Mouse (Mus musculus): ENCODE data around the gene Commd4.

The Commd4 gene

DNA sequence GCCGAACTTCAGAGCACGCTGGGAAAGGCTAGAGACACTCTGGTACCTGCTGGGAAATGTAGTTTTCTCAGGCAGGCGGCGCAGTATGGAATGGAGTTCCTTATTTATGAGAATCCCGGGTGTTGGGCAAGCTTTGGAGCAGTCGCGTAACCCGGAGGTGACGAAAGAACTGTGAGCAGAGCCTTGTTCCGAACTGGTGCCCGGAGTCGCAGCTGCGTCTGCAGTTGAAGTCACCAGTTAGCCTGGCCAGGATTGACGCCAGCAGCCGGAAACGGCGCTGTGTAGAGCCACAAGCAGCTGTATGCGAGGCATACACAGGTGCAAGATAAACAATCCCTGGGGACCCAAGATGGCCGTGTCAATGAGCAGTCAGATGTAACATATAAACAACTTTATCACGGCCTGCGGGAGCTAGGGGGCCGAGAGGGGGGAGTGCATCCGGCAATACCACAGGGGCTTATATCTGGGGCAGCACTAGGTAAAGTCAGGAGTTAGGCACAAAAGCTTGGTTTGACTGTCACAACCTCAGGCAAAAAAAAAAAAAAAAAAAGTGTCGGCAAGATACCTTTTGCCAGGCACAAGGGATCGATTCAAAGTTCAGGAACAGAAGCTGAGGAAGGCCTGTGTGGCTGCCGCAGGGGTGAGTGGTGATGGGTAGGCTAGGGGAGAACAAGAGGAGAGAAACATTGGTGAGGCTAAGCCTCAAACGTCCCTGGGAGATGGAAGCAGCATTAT is 9.8 kb downstream of the Commd4 start, which contains the start of gene Neil1:
Gene Neil1, minus strand, starts transcription at position 162 of the 735 bp plus-strand sequence.
- POLR2A ChIA-PET, result interaction anchor here (0.5 to 10.1 kb wide), 46 partner anchors 9 to 1724 kb away, joined by 3 to 165 read pairs (median 4); partner anchors contain the start of genes Commd4 (in 4 of the 4), Man2c1 (in 3 of the 4), Rpp25 (in 2 of the 4) and Sin3a (in 2 of the 4)
- CTCF ChIA-PET, result interaction anchor here (0.6 to 2.3 kb wide), 12 partner anchors 13 to 499 kb away, joined by 3 to 10 read pairs (median 3); partner anchors contain the start of gene Man2c1 (in 1 of the 4)

GRCm38 (mm10) chr9:57147205-57148143 is 10.7 kb downstream of the Commd4 start:
- CTCF ChIA-PET, result interaction anchor here (0.5 to 2.3 kb wide), 9 partner anchors 16 to 389 kb away, joined by 3 to 10 read pairs (median 5); partner anchors contain the start of gene Man2c1 (in 1 of the 4)
- POLR2A ChIA-PET, result interaction anchor here (0.6 to 10.1 kb wide), 42 partner anchors 8 to 356 kb away, joined by 3 to 165 read pairs (median 4); partner anchors contain the start of genes Commd4 (in 4 of the 4), Man2c1 (in 3 of the 4), Rpp25 (in 2 of the 4) and Sin3a (in 2 of the 4)

DNA sequence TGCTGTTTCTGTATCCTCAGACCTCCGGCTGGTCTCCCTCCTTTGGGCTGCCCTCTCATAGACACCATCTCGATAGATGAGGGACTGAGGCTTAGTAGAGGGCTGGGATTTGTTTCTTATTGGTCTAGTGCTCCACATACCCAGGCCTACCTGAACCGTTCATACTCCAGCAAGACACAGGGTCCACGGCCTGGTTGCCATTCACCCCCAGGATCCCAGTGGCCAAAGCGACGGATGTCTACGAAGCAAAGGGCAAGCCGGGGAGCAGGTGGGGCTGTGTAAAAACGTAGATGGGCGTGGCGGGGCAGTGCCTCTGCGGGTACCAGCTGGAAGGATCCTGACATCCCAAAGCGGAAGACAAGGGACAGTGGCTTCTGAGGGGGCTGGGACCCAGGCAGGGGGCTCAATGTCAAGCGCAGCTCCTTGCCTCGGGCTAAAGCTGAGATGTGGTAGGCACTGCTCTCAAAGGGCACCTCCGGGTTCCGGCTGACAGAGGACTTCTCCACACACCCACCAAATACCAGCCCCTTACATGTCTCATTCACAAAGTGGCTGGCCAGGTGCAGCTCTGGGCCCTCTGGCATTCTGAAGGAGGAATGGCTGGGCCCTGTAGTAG is 11.6 kb downstream of the Commd4 start:
- POLR2A ChIA-PET, result interaction anchor here (0.6 to 10.1 kb wide), 31 partner anchors 8 to 1594 kb away, joined by 3 to 165 read pairs (median 3); partner anchors contain the start of genes Commd4 (in 3 of the 4), Man2c1 (in 3 of the 4), Rpp25 (in 2 of the 4) and Ppcdc (in 1 of the 4)
- CTCF ChIA-PET, result interaction anchor here in 3 of 4 experiments (0.5 to 2.3 kb wide), 4 partner anchors 15 to 88 kb away, joined by 3 to 10 read pairs (median 6); partner anchors contain the start of gene Man2c1 (in 1 of the 3)

- ChIA-PET POLR2A (interaction anchor here in 2 of 4 experiments (1.0 to 10.1 kb wide), 6 partner anchors 8 to 253 kb away, joined by 3 to 165 read pairs (median 8); partner anchors contain the start of gene Man2c1 (in 2 of the 2)), CTCF (interaction anchor here in 1 of 4 experiments (1.0 kb wide), 1 partner anchor 14 kb away, joined by 3 read pairs; the partner anchor contains the start of gene Man2c1)
Measured at GRCm38 (mm10) chr9:57144830-57145229, 13.3 kb downstream of the Commd4 start.

GRCm38 (mm10) chr9:57143212-57143611 is 14.9 kb downstream of the Commd4 start:
- POLR2A ChIA-PET, result interaction anchor here in 2 of 4 experiments (0.7 to 10.1 kb wide), 10 partner anchors 10 to 119 kb away, joined by 3 to 165 read pairs (median 4); partner anchors contain the start of genes Man2c1 (in 2 of the 2), 1700017B05Rik (in 1 of the 2) and Commd4 (in 1 of the 2)
- CTCF ChIA-PET, result interaction anchor here in 2 of 4 experiments (0.6 to 2.4 kb wide), 2 partner anchors 12 to 130 kb away, joined by 3 to 9 read pairs; partner anchors contain the start of gene Man2c1 (in 1 of the 2)

- ChIA-PET CTCF (interaction anchor here in 2 of 4 experiments (0.7 to 2.4 kb wide), 2 partner anchors 11 kb away, joined by 4 to 9 read pairs; partner anchors contain the start of gene Man2c1 (in 1 of the 2)), POLR2A (interaction anchor here (0.7 to 10.1 kb wide), 9 partner anchors 9 to 64 kb away, joined by 3 to 165 read pairs (median 3); partner anchors contain the start of genes Man2c1 (in 3 of the 4) and Commd4 (in 1 of the 4))
Measured at GRCm38 (mm10) chr9:57141417-57142353, 16.4 kb downstream of the Commd4 start.

- POLR2A ChIA-PET, result interaction anchor here in 3 of 4 experiments (0.7 to 4.2 kb wide), 11 partner anchors 8 to 188 kb away, joined by 3 to 38 read pairs (median 5); partner anchors contain the start of genes Neil1 (in 2 of the 3) and Man2c1 (in 1 of the 3)
- CTCF ChIA-PET, result interaction anchor here in 3 of 4 experiments (0.6 to 1.4 kb wide), 4 partner anchors 8 to 560 kb away, joined by 3 to 6 read pairs (median 4); no protein-coding TSS in a partner anchor
Measured at GRCm38 (mm10) chr9:57139571-57139970, 18.6 kb downstream of the Commd4 start.

DNA sequence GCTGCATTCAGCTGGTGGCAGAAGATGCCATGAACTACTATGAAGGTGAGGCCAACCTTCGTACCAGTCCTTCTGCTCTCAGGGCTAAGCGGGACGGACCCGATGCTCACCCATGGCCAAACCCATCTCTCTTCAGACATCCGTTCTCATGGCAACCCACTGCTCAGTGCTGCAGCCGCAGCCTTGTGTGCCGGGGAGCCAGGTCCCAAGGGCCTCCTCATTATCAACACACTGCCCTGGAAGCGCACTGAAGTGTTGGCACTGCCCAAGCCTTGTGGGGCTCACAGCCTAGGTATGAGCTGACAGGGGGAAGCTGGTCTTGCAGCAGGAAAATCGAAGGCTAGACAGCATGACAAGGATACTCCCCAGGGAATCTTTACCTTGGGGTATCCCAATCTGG is 19.0 kb downstream of the Commd4 start:
- ChIA-PET POLR2A (interaction anchor here in 3 of 4 experiments (0.7 to 4.2 kb wide), 13 partner anchors 8 to 201 kb away, joined by 3 to 38 read pairs (median 4); partner anchors contain the start of genes Neil1 (in 2 of the 3) and Man2c1 (in 1 of the 3)), CTCF (interaction anchor here in 2 of 4 experiments (0.6 to 1.4 kb wide), 3 partner anchors 8 to 561 kb away, joined by 3 to 6 read pairs (median 5); no protein-coding TSS in a partner anchor)

GRCm38 (mm10) chr9:57138507-57138906 is 19.6 kb downstream of the Commd4 start:
- CTCF ChIA-PET, result interaction anchor here in 2 of 4 experiments (0.6 to 0.8 kb wide), 2 partner anchors 74 to 183 kb away, joined by 3 read pairs; no protein-coding TSS in a partner anchor
- POLR2A ChIA-PET, result interaction anchor here (0.7 to 4.2 kb wide), 12 partner anchors 8 to 201 kb away, joined by 3 to 38 read pairs (median 3); partner anchors contain the start of genes Neil1 (in 2 of the 4) and Man2c1 (in 1 of the 4)

DNA sequence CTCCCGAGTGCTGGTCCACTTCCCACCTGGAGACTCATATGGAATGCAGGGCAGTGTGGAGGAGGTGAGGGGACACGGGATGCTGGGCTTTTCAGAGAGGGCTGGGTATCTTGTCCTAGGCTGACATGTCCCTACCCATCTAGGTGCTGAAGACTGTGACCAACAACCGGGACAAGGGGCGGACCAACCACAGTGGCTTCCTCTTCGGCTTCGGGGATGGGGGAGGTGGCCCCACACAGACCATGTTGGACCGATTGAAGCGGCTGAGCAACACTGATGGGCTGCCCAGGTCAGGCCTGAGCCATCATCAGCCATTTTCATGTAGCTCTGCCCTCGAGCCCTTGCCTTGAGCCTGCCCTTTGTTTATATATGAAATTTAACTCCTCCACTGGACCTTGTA is 20.4 kb downstream of the Commd4 start:
- POLR2A ChIA-PET, result interaction anchor here in 3 of 4 experiments (1.0 to 4.2 kb wide), 6 partner anchors 10 to 26 kb away, joined by 3 to 38 read pairs (median 3); partner anchors contain the start of gene Neil1 (in 2 of the 3)
- CTCF ChIA-PET, result interaction anchor here in 2 of 4 experiments (0.6 to 0.8 kb wide), 2 partner anchors 75 to 246 kb away, joined by 3 read pairs; no protein-coding TSS in a partner anchor

DNA sequence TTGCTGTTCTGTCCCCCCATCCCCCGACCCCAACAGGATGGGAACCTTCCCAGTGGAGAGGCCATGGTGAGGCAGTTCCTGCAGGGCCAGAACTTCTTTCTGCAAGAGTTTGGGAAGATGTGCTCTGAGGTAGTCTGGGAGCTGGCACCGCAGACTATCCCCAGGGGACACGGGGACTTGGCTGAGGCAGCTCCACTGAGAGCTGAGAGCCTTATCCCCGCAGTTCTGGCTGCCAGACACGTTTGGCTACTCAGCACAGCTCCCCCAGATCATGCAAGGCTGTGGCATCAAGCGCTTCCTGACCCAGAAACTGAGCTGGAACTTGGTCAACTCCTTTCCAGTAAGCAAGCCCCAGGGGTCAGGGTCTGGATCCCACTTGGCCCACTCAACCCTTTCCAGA is 20.9 kb downstream of the Commd4 start:
- ChIA-PET CTCF (interaction anchor here in 1 of 4 experiments (0.8 kb wide), 1 partner anchor 246 kb away, joined by 3 read pairs; no protein-coding TSS in a partner anchor), POLR2A (interaction anchor here in 3 of 4 experiments (0.9 to 4.2 kb wide), 6 partner anchors 11 to 64 kb away, joined by 3 to 38 read pairs (median 3); partner anchors contain the start of gene Neil1 (in 2 of the 3))

DNA sequence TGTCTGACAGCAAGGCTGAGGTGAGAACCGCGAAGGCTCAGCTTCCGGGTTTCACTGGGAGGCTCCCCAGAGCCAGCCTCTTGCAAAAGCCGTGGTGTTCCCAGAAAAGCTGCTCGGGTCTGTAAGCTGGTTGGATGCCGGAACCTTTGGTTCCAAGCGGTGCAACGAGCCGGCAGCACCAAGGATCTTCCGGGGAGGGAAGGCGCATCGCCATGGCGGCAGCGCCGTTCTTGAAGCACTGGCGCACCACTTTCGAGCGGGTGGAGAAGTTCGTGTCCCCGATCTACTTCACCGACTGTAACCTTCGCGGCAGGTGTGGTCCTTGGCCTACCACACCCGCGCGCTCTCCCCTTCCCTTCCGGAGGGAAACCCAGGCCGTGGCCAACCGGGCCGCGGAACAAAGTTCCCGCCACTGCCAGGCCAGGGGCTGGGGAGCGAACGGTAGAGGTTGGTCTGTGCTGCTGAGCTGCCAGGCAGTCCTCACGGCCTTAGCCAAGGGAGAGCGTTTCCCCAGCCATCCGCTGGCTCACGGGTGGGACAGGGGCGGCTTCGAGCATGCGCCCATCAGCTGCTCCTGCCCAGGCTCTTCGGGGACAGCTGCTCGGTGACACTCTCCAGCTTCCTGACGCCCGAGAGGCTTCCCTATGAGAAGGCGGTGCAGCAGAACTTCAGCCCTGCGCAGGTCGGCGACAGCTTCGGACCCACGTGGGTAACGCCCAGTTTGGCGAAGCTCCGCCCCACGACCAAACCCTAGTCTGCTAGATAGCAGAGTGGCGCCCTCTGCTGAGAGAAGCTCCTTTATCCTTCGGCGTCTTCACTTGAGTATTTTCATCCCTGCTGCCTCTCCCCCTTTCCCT is 27.3 kb downstream of the Commd4 start, which contains the start of gene Man2c1:
Gene Man2c1, plus strand, starts transcription at position 114 of the 857 bp plus-strand sequence.
- ChIA-PET CTCF (interaction anchor here (0.5 to 2.5 kb wide), 72 partner anchors 9 to 526 kb away, joined by 3 to 24 read pairs (median 4); partner anchors contain the start of genes Snx33 (in 3 of the 4), Neil1 (in 2 of the 4), Sin3a (in 2 of the 4) and Commd4 (in 1 of the 4)), POLR2A (interaction anchor here (0.7 to 10.5 kb wide), 86 partner anchors 8 to 577 kb away, joined by 3 to 165 read pairs (median 5); partner anchors contain the start of genes Commd4 (in 3 of the 4), Neil1 (in 3 of the 4), Sin3a (in 3 of the 4) and Snupn (in 3 of the 4))

DNA sequence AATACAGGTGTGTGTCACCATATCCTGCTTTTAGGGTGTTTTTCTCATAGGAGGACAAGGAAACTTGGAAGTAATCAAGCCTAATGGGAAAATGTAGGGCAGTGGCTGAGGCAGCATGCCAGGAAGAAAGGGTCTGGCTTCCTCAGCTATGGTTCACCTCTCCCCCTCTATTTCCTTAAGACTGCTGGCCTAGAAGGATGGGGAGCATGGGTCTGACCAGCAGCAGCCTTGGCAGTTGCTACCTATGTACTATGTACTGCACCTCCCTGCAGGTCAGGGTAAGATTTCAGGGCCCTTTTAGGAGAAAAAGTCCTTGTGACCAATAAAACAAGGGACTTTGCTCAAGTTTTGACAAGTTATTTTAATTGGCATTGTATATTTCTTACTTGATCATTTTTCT is 28.5 kb downstream of the Commd4 start:
- ChIA-PET CTCF (interaction anchor here in 2 of 4 experiments (1.9 to 2.5 kb wide), 5 partner anchors 12 to 238 kb away, joined by 8 to 24 read pairs (median 9); partner anchors contain the start of genes Sin3a (in 1 of the 2) and Snx33 (in 1 of the 2)), POLR2A (interaction anchor here in 3 of 4 experiments (0.8 to 10.5 kb wide), 30 partner anchors 9 to 237 kb away, joined by 3 to 165 read pairs (median 13); partner anchors contain the start of genes Sin3a (in 3 of the 3), Neil1 (in 2 of the 3), Snupn (in 2 of the 3) and Imp3 (in 1 of the 3))

Data from embryonic stem cell, embryonic (primary cell).